Mouse (Mus musculus) liver, adult 2 months (tissue): ENCODE data around the gene Ets1.

Experiments
- CTCF ChIP-seq: fragments of 200-500 bp; IDR thresholded peaks from 2 replicates; pipeline ENCODE4 v1.5.1; 2011; ENCODE audit warnings: low read depth, low read length, control low read depth
- POLR2A ChIP-seq: fragments of 200-500 bp; IDR thresholded peaks from 2 replicates; pipeline ENCODE4 v1.6.1; 2011; ENCODE audit warnings: low read length, control low read depth; ENCODE audit not compliant: insufficient read depth; ENCODE audit errors: extremely low read depth

DNA sequence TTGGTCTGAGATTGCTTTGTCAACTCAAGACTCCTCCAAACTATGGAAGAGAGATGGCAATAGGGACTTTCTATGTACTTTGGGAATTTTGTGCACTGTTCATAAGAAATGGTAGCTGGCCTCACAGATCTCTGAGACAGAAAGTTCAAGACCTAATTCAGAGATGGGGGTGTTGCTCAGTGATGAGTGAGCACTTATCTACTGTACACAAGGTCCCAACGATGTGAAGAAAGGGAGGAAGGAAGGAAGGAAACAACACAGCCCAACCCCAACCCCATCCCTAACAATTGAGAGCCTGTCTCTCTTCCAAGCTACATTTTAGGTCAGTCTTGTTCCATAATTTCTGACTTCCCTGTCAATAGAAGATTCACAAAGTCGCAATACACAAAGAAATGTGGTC is 125.3 kb downstream of the Ets1 start:
- TF ChIP-seq CTCF = no peak
- no peak for TF ChIP-seq POLR2A
